Mouse (Mus musculus): ENCODE results near the gene Smarcc1.
"Not testable (repeated sequence)": the region's sequence is repeated elsewhere in the genome, so short reads cannot be mapped to it uniquely, and the experiment has no call there.

Gene Smarcc1

DNA sequence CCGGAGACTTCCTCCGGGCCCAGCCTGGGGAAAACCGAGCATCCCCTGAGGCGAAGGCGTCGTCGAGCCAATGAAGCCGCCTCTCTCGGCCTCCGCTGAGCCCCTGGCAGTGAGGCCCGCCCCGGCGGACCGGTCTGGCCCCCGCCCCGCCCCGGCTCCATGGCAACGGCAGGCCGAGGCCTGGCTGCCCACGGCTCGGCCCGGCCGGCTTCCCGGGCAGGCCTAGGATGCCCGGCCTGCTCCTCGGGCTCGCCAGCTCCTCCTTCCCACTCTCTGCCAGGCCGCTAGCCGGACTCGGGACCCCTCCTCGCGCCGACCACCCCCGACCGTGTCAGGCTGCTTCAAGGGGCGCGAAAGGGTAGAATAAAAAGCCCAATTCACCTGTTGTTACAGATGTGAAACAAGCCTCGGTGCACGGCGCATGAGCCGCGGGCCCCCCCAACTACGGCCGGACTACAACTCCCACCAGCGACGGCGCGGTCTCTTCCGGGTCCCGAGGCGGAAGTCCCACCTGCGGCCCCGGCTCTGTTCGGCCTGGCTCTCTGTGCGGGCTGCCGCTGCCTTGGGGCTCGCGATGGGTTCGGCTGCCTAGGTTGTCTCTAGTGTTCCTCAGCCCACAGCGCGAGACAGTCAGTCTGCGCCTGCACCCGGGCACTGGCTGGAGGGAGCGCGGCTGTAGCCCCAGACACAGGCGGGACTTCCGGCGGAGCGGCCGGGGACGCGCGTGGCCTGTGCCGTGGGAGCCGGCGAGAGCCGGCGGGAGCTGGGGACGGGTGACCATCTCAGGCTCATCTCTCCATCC is at the start of gene Smarcc1:
Smarcc1 (plus strand) TSS at position 732 of the 802 bp plus-strand sequence.
- DNase-seq: peak; percentile 94

DNA sequence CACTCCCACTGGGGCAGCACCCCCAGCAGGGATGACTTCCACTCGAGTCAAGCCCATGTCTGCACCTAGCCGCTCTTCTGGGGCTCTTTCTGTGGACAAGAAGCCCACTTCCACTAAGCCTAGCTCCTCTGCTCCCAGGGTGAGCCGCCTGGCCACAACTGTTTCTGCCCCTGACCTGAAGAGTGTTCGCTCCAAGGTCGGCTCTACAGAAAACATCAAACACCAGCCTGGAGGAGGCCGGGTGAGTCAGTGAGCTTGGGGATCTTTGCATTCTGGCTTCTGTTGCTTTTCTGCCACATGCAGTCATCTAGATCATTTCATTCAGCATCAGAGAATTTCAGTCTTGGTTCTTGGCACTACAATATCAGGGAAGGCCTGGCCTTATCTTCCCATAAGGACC is 48.8 kb upstream of the Smarcc1 start:
- no peak for DNase-seq

DNA sequence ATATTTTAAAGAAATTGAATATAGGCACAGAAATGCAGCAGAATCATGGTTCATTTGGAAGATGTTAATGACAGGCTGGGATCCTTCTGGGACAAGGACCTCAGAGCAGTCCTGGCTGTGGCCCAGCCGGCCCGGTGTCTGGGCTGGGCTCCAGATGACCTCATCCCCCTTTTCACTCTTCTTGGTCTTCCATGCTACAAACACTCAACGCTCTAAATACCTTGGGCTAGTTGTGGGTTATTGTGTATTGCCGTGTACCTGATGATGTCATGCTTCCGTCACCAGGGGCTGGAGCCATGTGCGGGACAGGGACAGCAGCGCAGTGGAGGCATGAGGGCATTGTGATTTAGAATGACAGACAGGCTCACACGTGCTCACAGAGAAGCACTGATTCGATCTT is 47.1 kb upstream of the Smarcc1 start:
- peak; percentile 61 for DNase-seq

DNA sequence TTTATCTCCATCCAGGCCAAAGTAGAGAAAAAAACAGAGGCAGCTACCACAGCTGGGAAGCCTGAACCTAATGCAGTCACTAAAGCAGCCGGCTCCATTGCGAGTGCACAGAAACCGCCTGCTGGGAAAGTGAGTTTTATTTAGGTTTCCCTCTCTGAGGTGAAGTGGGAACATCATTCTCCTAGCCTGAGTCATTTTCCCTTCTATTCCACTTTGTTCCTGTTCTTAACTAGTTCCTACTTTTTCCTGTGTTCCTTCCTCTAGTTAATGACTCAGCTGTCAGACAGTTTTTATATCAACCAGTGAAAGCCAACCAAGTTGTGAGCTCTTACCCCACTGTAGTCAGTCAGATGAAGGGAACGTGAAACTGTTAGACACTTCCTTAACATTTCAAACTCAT is 46.5 kb upstream of the Smarcc1 start:
- no peak for DNase-seq

DNA sequence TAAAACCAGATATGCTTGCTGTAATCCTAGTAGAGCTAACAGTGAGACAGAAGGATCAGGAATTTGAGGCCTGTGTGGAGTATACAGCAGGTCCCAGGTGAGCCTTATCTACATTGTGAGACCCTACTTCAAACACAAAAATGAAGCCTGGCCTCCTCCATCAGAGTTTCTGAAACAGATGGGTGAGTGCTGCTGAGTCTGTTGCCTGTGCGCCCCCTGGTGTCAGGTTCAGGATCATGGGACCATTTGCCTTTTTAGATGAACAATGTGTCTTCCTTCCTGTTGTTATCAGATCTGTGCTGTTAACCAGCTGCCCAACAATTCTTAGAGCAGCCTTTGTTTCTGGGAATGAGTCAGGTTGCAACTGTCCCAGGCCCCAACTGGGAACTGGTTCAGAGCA is 45.7 kb upstream of the Smarcc1 start:
- DNase-seq: peak; percentile 91

DNA sequence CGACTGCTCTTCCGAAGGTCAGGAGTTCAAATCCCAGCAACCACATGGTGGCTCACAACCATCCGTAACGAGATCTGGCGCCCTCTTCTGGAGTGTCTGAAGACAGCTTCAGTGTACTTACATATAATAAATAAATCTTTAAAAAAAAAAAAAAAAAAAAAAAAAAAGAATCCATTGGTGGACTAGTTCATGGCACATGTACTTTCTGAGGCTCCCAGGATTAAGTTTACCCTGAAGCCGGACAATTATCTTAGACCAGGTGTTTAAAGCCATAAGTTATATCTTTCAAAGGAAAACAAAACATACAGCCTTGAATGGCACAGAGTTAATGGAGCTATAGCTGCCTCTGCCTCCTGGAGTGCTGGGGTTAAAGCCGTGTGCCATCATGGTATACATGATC is 41.0 kb upstream of the Smarcc1 start:
- DNase-seq: not testable (repeated sequence)

DNA sequence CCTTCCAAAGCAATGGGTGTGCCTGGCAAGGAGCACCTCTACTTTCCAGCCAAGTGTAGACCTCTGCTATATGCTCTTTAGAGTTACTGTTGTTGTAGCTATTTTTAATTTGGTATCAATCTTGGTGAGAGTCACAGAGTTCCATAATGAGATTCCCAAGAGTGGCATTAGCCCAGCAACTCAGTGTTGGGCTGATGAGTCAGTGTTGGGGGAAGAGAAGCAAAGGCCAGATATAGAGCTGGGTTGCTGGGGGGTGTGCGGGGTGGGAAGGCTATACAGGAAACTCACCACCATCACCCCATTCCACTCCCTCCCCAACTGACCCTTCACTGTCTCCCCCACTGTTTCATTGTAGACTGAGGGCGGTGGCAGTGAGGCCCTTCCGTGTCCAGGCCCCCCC is 36.4 kb upstream of the Smarcc1 start:
- no peak for DNase-seq

DNA sequence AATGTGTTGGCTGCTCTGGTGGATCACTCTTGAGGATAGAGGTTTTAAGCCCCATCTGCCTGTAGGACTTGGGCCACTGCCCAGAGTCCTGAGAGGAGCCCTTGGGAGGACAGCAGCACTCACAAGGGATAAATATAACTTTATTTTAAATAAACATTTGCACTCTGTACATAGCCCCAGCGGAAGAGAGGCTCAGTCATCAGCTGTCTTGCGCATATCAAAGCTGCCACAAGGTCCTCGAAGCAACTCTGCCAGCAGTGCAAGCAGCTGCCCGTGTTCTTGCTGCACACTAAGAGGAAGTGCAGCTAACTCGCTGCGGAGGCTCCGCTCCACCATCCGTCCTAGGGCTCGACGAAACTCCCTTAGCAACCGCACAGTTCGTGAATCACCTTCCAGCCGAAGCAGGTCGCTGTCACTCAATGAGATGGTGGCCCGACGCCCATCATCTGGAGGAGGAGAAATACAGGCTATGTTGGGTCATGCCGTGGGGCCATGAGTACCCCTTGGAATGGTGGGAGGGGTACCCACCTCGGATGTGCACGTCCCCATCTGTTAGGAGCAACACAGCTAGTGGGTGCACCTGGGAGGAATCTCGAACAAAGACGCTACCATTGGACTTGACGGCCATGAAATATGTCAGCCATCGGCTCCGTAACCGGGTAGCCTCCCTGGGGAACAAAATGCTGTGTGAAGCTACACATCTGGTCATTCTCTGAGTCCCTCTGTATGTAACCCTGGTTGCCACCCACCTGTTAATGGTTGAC is 33.1 kb upstream of the Smarcc1 start:
- peak; percentile 50 for DNase-seq

DNA sequence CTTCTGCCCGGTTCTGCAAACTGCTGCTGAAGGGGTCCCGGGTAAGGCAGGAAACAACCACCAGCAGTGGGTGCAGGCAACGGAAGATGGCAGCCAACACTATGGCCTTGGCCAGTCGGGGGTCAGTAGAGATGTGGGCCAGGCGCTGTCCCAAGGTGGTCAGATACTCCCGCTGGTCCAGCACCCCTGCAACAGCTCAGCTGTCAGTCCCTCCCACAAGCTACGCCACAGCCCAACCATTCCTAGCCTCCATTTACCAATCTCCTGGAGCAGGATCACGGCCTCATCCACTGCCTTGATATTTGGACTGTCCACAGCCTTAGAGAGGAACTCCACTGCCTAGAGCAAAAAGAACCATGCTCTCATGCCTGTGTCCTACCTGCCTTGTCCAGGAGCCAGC is 31.8 kb upstream of the Smarcc1 start:
- peak; percentile 12 for DNase-seq

DNA sequence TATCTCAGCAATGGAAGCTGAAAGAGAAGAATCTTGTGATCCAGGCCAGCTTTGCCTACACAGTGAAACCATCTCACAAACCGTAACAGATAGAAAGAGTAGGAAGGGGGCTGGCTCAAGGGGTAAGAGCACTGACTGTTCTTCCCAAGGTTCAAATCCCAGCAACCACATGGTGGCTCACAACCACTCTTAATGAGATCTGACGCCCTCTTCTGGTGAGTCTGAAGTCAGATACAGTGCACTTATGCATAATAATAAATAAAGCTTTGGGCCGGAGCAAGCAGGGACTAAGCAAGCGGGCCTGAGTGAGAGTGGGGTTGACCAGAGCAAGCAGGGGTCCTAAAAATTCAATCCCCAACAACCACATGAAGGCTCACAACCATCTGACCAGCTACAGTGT is 24.2 kb upstream of the Smarcc1 start:
- DNase-seq: peak; percentile 22

DNA sequence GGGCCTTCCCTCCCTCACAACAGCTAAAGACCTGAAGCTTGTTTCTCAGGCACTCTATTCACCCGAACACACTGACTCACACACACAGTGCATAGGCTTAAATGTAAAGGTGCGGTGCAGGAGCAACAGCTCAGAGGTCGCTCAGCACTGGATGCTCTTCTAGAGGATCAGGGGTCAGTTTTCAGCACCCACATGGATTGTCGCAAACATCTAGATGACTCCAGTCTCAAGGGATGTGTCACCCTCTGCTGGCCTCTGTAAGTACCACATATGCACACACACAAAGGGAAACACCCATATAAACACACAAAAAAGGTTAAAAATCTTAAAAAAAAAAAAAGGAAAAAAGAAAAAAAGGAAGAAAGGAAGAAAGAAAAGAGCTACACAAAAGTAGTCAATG is 22.7 kb upstream of the Smarcc1 start:
- DNase-seq: no peak

DNA sequence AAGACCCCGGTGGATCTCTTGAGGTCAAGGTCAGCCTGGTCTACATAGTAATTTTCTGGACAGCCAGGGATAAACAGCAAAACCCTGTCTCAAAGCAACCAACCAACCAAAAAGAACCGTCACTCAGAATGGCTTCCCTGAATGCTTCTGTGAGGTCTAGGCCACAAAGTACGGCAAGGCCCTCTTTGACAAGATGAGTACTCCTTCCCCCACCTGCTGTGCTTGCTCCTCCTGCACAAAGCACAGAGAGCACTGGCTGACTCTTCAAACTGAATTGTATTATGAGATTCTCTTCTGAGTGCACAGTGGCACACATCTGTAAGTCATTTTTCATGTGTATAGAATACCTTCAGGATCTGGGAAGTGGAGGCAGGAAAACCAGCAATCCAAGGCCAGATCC is 19.7 kb upstream of the Smarcc1 start:
- no peak for DNase-seq

DNA sequence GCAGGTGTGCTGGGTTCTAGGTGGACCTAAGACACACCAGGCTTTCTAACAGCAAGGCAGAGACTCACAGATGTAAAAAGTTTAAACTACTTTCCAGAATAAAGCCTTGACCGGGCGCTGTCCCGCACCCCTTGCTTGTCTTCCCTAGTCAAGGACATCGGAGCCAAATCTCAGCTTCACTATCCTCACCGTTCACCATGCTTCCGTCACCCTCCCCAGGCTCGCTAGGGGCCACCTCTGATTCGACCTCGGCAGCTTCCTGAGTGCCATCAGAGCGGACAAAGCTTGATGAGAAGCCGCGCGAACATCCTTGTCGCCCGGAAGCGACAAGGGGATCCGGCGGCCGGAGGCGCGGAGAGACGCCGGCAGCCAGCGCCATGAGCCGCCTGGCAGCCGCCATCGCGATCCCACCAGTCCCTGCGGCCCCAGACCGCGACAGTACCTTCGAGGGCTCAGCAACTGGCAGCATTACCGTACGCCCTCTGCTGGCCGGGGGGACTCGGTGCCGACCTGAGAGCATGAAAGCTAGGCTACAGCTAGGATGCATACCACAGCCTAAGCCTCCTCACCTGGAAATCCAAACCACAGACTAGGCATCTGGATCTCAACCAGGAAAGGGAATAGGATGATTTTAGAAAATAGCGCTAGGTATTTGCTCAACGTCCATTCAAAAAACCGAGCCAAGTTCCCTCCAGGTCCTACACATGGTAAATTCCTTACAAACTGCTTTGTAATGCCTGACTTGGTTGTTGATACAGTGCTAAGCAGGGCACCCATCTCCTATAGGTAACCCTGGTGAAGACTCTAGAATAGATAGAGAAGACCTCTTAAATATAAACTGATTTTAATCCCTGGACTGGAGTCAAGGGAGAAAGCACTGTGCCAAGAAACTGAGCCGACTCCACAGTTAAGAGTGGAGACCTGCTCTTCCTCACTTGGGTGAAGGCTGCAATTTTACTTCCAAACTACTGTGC is 16.6 kb upstream of the Smarcc1 start:
- peak; percentile 96 for DNase-seq

DNA sequence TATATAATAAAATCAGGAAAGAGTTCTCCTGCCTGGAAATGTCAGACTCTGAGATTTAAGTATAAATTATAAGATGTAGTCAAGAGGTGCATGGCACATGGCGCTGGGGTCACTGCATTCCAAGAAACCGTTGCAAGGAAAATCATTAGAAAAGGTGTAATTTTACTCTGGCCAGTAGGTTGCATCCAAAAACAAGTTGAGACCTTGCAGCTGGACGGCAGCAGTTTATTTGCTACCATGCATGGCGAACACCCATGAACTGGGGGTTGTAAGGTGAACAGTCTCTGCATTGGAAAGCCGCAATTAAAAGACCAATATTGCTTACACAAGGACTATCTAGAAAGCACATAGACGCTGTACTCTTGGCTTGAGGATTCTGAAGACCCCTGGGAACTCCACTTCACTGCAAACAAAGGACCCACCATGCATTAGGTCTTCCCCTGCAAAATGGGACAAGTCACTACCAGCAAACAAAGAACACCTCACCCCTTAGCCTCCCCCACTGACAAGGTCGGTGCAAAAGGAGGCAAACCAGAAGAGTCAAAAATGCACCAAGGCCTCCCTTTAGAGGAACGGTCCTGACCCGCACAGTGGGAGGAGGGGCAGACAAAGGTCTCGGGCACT is 1.0 kb upstream of the Smarcc1 start:
- peak; percentile 25 for DNase-seq

DNA sequence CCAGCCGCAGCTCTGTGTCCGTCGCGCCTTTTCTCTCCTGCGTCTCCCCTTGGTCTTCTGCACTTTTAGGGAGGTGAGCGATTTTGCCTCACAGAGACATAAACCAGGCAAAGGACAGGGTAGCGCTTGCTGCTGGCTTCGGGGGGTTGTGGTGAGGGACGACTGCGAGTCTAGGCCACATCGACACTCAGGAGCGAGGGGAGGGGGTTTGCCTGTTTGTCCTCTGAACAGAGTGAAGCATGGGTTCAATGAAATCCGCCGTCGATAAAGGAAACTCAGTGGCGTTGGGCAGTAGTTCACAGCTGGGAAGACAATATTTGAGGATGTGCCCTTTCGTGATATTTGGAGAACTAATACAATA is 251 bp downstream of the Smarcc1 start, which contains the start of gene Dhx30:
Dhx30 (minus strand) TSS at position 52 of the 361 bp plus-strand sequence.
- no peak for DNase-seq

DNA sequence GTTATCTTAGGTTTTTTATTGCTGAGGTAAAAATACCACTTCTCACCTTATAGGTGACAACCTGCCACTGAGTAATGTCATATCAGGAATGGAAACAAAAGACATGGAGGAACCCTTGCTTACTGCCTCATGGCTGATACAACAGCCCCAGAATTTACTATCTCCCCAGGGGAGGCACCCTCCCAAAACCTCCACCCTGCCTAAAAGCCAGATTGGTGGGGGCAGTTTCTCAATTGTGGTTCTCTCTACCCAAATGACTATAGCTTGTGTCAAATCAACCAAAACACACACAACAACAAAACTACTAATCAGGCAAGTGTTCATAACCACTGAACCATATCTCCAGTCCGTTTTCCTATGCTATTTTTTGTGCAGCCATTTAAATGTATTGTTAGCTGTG is 741 bp downstream of the Smarcc1 start:
- DNase-seq: no peak

DNA sequence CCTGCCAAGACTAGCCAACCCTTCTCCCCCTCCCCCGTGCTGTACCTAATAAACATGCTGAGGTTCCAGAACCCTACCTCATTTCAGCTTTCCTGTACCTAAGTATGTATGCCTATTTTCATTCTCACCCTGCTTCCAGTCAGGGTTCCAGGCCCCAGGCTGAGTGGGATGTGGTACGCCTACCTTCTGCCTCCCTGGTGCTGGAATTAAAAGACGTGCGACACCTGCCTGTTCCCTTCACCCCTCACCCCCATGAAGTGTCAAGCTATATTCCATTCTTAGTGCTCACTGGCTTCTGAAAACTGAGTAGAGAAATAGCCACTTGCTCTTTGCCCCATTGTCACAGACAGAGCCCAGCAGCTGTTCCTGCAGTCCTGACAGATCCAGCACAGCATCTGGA is 3.9 kb downstream of the Smarcc1 start:
- no peak for DNase-seq

DNA sequence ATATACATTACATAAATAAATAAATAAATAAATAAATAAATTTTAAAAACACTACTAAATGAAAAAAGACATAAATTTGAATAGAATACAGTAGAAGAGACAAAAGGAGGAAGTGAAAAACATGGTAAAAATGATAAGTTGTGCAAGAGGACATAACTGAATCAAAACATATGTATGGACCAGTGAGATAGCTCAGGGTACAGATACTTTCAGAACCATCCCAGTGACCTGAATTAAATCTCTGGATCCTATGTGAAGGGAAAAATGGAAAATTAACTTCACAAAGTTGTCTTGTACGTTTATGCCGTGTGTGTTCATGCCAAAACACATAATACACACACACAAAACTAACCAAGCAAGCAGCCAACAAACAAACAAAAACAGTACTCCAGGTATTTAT is 5.8 kb downstream of the Smarcc1 start:
- no peak for DNase-seq

DNA sequence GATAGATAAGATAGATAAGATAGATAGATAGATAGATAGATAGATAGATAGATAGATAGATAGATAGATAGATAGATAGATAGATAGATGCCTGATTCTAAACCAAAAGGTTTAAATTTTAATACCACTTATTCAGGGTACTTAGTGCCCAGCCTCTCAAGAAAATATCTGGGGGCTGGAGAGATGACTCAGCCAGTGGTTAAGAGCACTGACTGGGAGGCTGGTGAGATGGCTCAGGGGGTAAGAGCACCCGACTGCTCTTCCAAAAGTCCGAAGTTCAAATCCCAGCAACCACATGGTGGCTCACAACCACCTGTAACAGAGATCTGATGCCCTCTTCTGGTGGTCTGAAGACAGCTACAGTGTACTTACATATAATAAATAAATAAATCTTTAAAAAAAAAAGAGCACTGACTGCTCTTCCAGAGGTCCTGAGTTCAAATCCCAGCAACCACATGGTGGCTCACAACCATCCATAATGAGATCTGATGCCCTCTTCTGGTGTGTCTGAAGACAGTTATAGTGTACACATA is 6.6 kb downstream of the Smarcc1 start:
- DNase-seq: not testable (repeated sequence)

DNA sequence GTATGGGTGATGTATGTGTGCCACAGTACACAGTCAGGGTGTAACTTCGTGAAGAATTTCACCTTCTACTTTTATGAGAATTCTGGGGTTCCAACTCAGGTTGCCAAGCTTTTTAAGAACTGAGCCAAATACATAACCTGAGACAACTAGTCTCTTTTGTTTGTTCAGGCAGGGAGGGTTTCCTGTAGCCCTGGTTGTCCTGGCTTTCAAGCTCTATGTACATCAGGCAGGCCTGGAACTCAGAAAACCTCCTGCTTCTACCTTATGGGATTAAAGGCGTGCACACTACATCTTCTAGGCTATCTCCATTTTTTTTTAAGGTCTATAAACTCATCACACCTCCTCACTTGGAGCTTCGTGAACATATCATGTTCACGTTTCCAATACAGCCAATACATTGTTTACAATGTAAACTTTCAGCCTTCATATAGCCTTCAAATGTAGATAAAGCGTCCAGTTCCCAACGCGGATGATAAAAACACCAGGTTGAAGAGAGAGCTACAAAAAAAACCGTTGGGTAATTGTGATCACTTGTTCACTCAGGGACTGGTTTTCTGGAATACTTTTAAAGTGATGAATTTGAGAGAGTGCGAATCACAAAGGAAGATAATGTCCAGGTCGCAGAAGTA is 13.5 kb downstream of the Smarcc1 start:
- DNase-seq: no peak

DNA sequence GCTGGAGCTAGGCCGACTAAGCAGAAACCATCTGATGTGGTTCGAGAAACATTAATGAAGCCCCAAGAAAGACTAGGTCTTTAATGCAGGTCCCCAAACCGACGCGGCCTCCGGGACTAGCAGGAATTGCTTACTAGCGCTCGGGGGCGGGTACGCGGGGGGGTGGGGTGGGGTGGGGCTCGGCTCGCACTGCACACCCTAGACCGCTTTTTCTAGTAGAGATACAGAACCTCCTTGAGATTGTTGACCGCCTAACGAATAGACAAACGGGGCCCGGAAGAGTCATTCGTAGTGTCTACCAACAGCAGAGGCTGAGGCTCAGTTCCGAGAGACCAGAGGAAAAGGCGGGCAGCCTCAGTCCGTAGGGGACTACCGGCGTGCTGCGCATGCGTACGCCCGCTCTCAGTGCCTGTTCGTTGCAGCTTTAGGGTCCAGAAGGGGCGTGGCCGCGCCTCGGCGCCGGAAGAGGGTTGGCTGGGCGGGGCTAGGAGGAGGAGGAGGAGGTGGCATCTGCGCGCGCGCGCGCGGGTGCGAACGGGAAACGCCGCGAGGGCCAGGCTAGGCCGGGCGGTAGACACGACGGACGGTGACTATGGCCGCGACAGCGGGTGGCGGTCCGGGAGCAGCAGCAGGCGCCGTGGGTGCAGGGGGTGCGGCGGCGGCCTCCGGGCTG is 14.2 kb downstream of the Smarcc1 start:
- peak; percentile 100 for DNase-seq

All from kidney, postnatal 10 days (tissue).